Mouse (Mus musculus) lung, postnatal 25 days (tissue): ENCODE data around the gene Clasp1.
"Not testable (repeated sequence)": the region's sequence is repeated elsewhere in the genome, so short reads cannot be mapped to it uniquely, and the experiment has no call there.

Experiments
- DNase-seq: peaks from one replicate; pipeline ENCODE4 v3.0.0; 2022; ENCODE audit warnings: low spot score

Clasp1 gene

GRCm38 (mm10) chr1:118581179-118581578, 192.3 kb downstream of the Clasp1 start:
- no peak for DNase-seq

GRCm38 (mm10) chr1:118589721-118590120, 200.9 kb downstream of the Clasp1 start:
- peak; percentile 68 for DNase-seq

- no peak for DNase-seq
Measured at GRCm38 (mm10) chr1:118592933-118593332, 204.1 kb downstream of the Clasp1 start.

- no peak for DNase-seq
Measured at GRCm38 (mm10) chr1:118595395-118595794, 206.5 kb downstream of the Clasp1 start.

- peak; percentile 47 for DNase-seq
Measured at GRCm38 (mm10) chr1:118597475-118598213, 208.8 kb downstream of the Clasp1 start.

- peak; percentile 25 for DNase-seq
Measured at GRCm38 (mm10) chr1:118598339-118598738, 209.5 kb downstream of the Clasp1 start.

- no peak for DNase-seq
Measured at GRCm38 (mm10) chr1:118613631-118614183, 224.8 kb downstream of the Clasp1 start.

GRCm38 (mm10) chr1:118621055-118621454, 232.2 kb downstream of the Clasp1 start:
- not testable (repeated sequence) for DNase-seq

- DNase-seq, result no peak
Measured at GRCm38 (mm10) chr1:118622857-118623256, 234.0 kb downstream of the Clasp1 start.

GRCm38 (mm10) chr1:118625461-118625860, 236.6 kb downstream of the Clasp1 start:
- no peak for DNase-seq

GRCm38 (mm10) chr1:118625921-118626320, 237.1 kb downstream of the Clasp1 start:
- DNase-seq, result no peak

- DNase-seq, result no peak
Measured at GRCm38 (mm10) chr1:118626452-118626851, 237.6 kb downstream of the Clasp1 start.

- DNase-seq, result peak; percentile 87
Measured at GRCm38 (mm10) chr1:118627781-118628464, 239.1 kb downstream of the Clasp1 start, which contains the start of gene Tfcp2l1. Gene Tfcp2l1 (plus strand): TSS chr1:118627945.

GRCm38 (mm10) chr1:118633415-118633980, 244.6 kb downstream of the Clasp1 start:
- no peak for DNase-seq

- no peak for DNase-seq
Measured at GRCm38 (mm10) chr1:118642296-118642999, 253.6 kb downstream of the Clasp1 start.

GRCm38 (mm10) chr1:118643138-118643979, 254.5 kb downstream of the Clasp1 start:
- DNase-seq, result peak; percentile 82

- no peak for DNase-seq
Measured at GRCm38 (mm10) chr1:118645701-118646100, 256.8 kb downstream of the Clasp1 start.

GRCm38 (mm10) chr1:118648015-118648414, 259.2 kb downstream of the Clasp1 start:
- DNase-seq, result peak; percentile 81

- DNase-seq, result peak; percentile 76
Measured at GRCm38 (mm10) chr1:118649933-118650770, 261.3 kb downstream of the Clasp1 start.

- DNase-seq, result no peak
Measured at GRCm38 (mm10) chr1:118650771-118651080, 261.9 kb downstream of the Clasp1 start.
